Mouse (Mus musculus) midbrain, embryonic 10.5 days (tissue): ENCODE results near the gene Zbtb34. TPM values are rescaled to one million over a fixed set of nuclear protein-coding genes. Genes with fewer than 3 reads are reported as not detected.

Experiments
- DNase-seq: peaks from one replicate; pipeline ENCODE4 v3.0.0-alpha.2; 2017; ENCODE audit warnings: low spot score
- H3K27ac ChIP-seq: fragments of 300-500 bp; sonication (generic); replicated peaks from 2 replicates; pipeline ENCODE4 v1.5.1; 2016; ENCODE audit warnings: mild to moderate bottlenecking
- H3K27me3 ChIP-seq: fragments of 300-500 bp; sonication (generic); 2 replicates; pipeline ENCODE4 v1.6.1; 2016; ENCODE audit warnings: low read depth, mild to moderate bottlenecking; ENCODE audit not compliant: poor library complexity, severe bottlenecking
- H3K36me3 ChIP-seq: fragments of 300-500 bp; sonication (generic); 2 replicates; pipeline ENCODE4 v1.6.1; 2016; ENCODE audit warnings: mild to moderate bottlenecking, moderate library complexity
- H3K4me1 ChIP-seq: fragments of 300-500 bp; sonication (generic); 2 replicates; pipeline ENCODE4 v1.6.1; 2016
- H3K4me3 ChIP-seq: fragments of 300-500 bp; sonication (generic); 2 replicates; pipeline ENCODE4 v1.5.1; 2016; ENCODE audit warnings: mild to moderate bottlenecking, moderate library complexity
- H3K9me3 ChIP-seq: fragments of 300-500 bp; sonication (generic); replicated peaks from 2 replicates; pipeline ENCODE4 v1.6.1; 2016; ENCODE audit warnings: mild to moderate bottlenecking
- WGBS: fragments of 180-500 bp; shearing (Covaris S2); methylation state at CpG from one replicate; pipeline ENCODE4 v1.1.7; 2016; 5-methylcytosine and 5-hydroxymethylcytosine counted together
- polyA plus RNA-seq: library from polyadenylated mRNA; unstranded; fragments of >200 nt; fragmentation: Nextera tagmentation; extraction: Ambion mirVana; gene quantifications from 2 replicates; pipeline ENCODE4 v1.2.1, GENCODE M21; 2016

Zbtb34 gene
- polyA plus RNA-seq, 1 experiment from 2014 or later = 6.1 TPM

DNA sequence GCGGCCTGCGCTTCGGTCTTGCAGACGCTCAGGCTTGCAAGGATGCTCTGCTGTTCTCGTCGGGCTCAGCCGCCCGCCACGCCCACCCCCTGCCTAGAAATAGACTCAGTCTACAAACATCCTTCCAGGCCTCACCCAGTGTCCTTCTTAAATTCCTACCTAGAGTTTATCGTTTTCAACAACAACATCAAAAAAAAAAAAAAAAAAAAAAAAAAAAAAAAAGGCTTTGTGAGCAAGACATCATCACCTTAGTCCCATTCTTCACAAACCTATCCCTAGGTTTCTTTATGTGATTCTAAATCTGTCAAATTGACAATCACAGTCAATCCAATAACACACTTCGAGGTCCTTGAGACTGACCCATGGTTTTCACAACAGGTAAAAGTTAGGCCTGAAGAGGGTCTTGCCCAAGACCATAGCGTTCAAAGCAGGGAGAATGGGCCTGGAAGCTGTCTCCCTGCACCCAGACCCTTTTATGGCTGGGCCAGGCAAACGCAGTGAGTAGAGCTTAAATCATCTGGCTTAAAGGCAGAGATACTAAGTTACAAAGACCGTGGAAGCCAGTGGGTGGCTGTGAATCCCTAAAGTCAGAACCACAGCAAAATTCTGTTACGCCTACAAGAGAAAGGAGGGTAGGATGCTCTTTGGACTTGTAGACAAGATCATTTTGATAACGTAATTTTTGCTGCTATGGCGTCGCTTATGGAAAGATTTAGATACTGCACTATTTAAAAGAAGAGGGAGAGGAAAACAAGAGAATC, 59.3 kb downstream of the Zbtb34 start:
- peaks cover 10% of the 10 kb centered on the region for H3K27me3 ChIP-seq
- peak overlapping the region; percentile 94 for H3K27ac ChIP-seq
- DNase-seq = no peak
- peaks cover 2% of the 10 kb centered on the region for H3K9me3 ChIP-seq
- H3K4me3 ChIP-seq = peak overlapping the region; percentile 75
- no peaks in the 10 kb centered on the region for H3K36me3 ChIP-seq
- WGBS = 32% methylated on average over 18 of the region's 18 CpGs
- peaks cover 12% of the 10 kb centered on the region for H3K4me1 ChIP-seq

DNA sequence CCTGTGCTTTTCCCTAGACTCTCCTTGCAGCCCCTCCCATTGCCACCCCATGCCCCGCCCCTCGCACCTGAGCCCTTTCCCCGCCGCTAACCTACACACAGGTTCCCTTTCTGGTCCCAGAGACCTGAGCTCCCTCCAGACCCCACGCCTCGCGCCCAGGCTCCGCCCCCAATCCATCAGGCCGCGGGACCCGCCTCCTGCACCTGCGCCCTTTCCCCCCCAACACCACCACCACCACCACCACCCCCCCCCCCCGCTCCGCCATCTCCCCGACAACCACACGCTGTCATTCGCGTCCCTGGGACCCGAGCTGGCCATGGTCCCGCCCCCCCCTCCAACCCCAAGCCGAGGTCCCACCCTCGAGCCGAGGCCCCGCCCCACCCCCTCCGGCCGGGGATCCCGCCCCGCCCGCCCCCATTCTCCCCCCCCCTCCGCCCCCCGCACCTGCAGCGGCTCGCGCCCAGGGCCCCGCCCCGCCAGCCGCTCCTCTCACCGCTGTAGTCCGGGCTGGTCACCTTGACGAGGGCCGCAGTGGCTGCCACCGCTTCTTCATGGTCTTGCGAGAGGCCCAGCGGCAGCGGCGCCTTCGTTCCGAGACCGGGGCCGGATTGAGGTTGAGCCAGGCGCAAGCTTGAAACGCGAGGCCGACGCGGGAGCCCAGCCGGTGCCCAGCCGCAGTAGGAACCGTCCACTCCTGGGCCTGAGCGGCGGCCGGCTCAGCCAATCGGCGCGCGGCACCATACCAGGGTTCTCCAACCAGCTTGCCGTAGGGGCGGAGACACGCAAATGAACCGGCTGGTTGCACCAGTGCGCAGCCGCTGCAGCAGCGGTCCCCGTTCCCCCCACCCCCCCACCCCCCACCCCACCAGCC, 60.1 kb downstream of the Zbtb34 start, which contains the start of gene Ralgps1:
Gene Ralgps1, minus strand, starts transcription at position 710 of the 871 bp plus-strand sequence.
- DNase-seq = peak; percentile 98
- WGBS = under 1% methylated on average over 61 of the region's 74 CpGs
- Histone ChIP-seq H3K9me3 (no peaks in the 10 kb centered on the region), H3K4me1 (peaks cover 18% of the 10 kb centered on the region), H3K4me3 (peak within 1 kb of the TSS; percentile 75), H3K36me3 (no peaks in the 10 kb centered on the region), H3K27me3 (peaks cover 10% of the 10 kb centered on the region), H3K27ac (peak within 1 kb of the TSS; percentile 94)

- H3K36me3 ChIP-seq = no peaks in the 10 kb centered on the region
- peak overlapping the region; percentile 94 for H3K27ac ChIP-seq
- H3K4me3 ChIP-seq = peak overlapping the region; percentile 75
Observed at GRCm38 (mm10) chr2:33370276-33370776, 60.8 kb downstream of the Zbtb34 start.

DNA sequence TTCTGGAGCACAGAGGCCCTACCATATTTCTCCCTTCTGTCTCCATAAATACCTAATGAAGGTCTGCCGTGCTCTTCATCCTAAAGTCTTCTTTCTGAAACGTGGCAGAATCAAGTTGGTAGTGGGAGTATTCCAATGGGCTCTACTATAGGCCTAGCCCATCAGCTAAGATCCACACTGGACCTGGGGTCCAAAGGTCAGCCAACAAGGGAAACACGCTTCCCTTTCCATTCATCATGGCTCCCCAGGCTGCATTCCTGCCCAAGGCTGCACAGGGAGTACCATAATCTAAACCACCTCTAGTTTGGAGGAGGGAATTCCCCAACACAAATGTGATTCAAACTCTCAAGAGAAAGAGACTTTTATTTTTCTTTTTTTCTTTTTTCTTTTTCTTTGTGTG, 61.7 kb downstream of the Zbtb34 start:
- Histone ChIP-seq H3K27me3 (peaks cover 10% of the 10 kb centered on the region), H3K4me3 (no peak overlapping the region), H3K36me3 (no peaks in the 10 kb centered on the region), H3K9me3 (no peaks in the 10 kb centered on the region), H3K4me1 (peaks cover 26% of the 10 kb centered on the region), H3K27ac (no peak overlapping the region)
- 76% methylated on average over 3 of the region's 3 CpGs for WGBS
- DNase-seq = no peak

More at GRCm38 (mm10) chr2:33370276-33370776, 60.8 kb downstream of the Zbtb34 start:
- Histone ChIP-seq H3K9me3 (no peaks in the 10 kb centered on the region), H3K4me1 (peaks cover 25% of the 10 kb centered on the region), H3K27me3 (peaks cover 10% of the 10 kb centered on the region)
- DNase-seq = no peak
- 18% methylated on average over 15 of the region's 15 CpGs for WGBS

GRCm38 (mm10) chr2:33368486-33368885, 62.6 kb downstream of the Zbtb34 start:
- DNase-seq = no peak
- peaks cover 10% of the 10 kb centered on the region for H3K27me3 ChIP-seq
- no peaks in the 10 kb centered on the region for H3K36me3 ChIP-seq
- H3K4me3 ChIP-seq = no peak overlapping the region
- H3K4me1 ChIP-seq = peaks cover 26% of the 10 kb centered on the region
- 78% methylated on average over 1 of the region's 1 CpGs for WGBS
- H3K9me3 ChIP-seq = no peaks in the 10 kb centered on the region
- H3K27ac ChIP-seq = no peak overlapping the region

- no peak for DNase-seq
- WGBS = 87% methylated on average over 9 of the region's 9 CpGs
- Histone ChIP-seq H3K36me3 (no peaks in the 10 kb centered on the region), H3K9me3 (no peaks in the 10 kb centered on the region), H3K27me3 (peaks cover 10% of the 10 kb centered on the region), H3K4me3 (no peak overlapping the region), H3K27ac (no peak overlapping the region), H3K4me1 (peaks cover 25% of the 10 kb centered on the region)
Observed at GRCm38 (mm10) chr2:33365703-33366471, 65.2 kb downstream of the Zbtb34 start.

DNA sequence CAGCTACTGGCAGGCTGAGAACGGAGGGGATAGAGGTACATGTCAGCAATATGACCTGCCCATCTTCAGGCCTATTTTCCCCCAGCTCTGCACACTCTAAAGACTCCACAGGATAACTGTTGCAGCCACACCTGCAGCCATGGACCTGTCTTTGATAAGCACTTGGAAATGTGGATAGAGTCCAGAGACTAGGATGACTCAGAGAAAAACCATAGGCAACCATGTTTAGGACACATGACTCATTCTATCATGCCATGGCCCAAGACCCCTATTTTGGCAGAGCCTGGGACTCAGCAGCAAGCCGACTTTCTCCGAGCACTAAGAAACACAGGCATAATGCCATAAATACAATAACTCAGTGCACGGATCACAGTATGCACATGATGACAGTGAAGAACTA, 66.5 kb downstream of the Zbtb34 start:
- no peaks in the 10 kb centered on the region for H3K9me3 ChIP-seq
- peaks cover 18% of the 10 kb centered on the region for H3K4me1 ChIP-seq
- no peak for DNase-seq
- H3K27me3 ChIP-seq = peaks cover 8% of the 10 kb centered on the region
- H3K4me3 ChIP-seq = no peak overlapping the region
- H3K27ac ChIP-seq = no peak overlapping the region
- 90% methylated on average over 4 of the region's 4 CpGs for WGBS
- no peaks in the 10 kb centered on the region for H3K36me3 ChIP-seq

DNA sequence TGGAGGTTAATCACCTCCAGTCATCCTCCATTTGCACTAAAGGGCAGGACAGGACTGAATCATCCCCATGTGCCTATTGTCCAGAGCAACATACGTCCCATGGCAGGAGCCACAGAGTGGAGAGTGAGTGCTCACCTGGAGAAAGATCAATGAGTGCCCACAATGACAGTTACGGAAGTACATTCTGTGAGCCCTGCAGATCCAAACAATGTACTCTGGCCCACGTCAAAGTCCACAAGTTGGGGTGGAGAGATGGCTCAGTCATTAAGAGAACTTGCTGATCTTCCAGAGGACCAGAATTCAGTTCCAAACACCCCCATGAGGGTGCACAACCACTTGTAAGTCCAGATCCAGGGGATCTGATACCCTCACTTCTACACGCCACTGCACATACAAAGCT, 67.2 kb downstream of the Zbtb34 start:
- WGBS = 80% methylated on average over 4 of the region's 4 CpGs
- H3K4me1 ChIP-seq = peaks cover 18% of the 10 kb centered on the region
- no peak overlapping the region for H3K4me3 ChIP-seq
- 0 out of 2 replicates have a peak, but pooled peaks cover under 1% of the 10 kb centered on the region for H3K27me3 ChIP-seq
- no peaks in the 10 kb centered on the region for H3K9me3 ChIP-seq
- H3K36me3 ChIP-seq = peaks cover 4% of the 10 kb centered on the region
- DNase-seq = no peak
- no peak overlapping the region for H3K27ac ChIP-seq

DNA sequence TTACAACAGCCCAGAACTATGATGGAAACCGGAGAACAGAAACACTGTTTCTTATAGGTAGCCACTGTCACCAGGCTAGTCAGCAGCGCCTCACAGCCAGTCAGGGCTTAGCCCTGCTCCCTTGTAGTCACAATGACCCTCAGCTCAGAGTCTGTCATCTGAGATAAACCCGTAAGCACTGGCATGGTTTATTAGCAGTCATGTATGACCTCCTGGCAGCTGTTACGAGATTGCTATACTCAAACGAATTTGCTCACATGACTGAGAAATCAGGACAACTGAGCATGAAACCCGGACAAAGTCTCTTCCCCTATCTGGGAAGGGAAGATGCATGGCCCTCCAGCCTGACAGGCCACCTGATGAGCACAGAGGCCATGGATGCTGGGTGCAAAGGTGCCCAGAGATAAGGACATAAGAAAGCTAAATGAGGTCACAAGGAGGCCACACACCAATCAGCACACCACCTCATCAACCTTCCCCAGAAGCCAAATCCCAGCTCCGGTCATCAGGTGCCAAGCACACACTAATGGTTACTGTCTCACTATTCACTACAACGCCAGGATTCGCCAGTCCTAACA, 69.9 kb downstream of the Zbtb34 start:
- no peaks in the 10 kb centered on the region for H3K9me3 ChIP-seq
- H3K36me3 ChIP-seq = peaks cover 12% of the 10 kb centered on the region
- no peak overlapping the region for H3K4me3 ChIP-seq
- no peak for DNase-seq
- 84% methylated on average over 9 of the region's 9 CpGs for WGBS
- H3K27ac ChIP-seq = no peak overlapping the region
- peaks cover 15% of the 10 kb centered on the region for H3K4me1 ChIP-seq
- H3K27me3 ChIP-seq = no peaks in the 10 kb centered on the region

DNA sequence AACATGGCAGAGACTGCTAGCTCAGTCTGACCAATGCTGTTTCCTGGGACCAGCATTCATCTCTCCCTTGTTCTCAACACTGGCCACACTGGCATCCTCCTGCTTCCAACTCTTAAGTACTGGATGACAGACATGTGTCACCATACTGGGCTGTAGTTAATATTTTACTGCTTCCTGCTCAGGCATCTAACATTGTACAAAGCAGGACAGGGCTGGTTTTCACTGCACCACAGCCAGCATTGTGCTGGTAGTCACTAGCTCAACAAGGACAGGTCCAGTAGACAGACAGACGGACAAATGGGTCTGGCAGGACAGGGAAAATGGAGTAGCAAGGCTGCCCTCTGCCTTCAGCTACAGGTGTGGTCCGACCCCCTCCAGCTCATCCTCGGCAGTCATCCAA, 70.6 kb downstream of the Zbtb34 start:
- no peak for DNase-seq
- no peak overlapping the region for H3K27ac ChIP-seq
- H3K4me3 ChIP-seq = no peak overlapping the region
- H3K9me3 ChIP-seq = no peaks in the 10 kb centered on the region
- H3K27me3 ChIP-seq = no peaks in the 10 kb centered on the region
- 79% methylated on average over 3 of the region's 3 CpGs for WGBS
- H3K4me1 ChIP-seq = peaks cover 8% of the 10 kb centered on the region
- H3K36me3 ChIP-seq = peaks cover 12% of the 10 kb centered on the region

GRCm38 (mm10) chr2:33359184-33359583, 71.9 kb downstream of the Zbtb34 start:
- Histone ChIP-seq H3K9me3 (no peaks in the 10 kb centered on the region), H3K27me3 (no peaks in the 10 kb centered on the region), H3K4me3 (no peak overlapping the region), H3K27ac (no peak overlapping the region), H3K36me3 (peaks cover 12% of the 10 kb centered on the region), H3K4me1 (peaks cover 6% of the 10 kb centered on the region)
- no peak for DNase-seq
- WGBS = 94% methylated on average over 8 of the region's 8 CpGs
